Mouse (Mus musculus) heart, postnatal 10 days (tissue): Measurements from ENCODE around the gene Mbtd1. TPM values are rescaled to one million over a fixed set of nuclear protein-coding genes. Genes with fewer than 3 reads are reported as not detected.

Experiments used
- DNase-seq, 2 experiments: peaks; one replicate each; pipeline ENCODE4 v3.0.0; 2021
- intact Hi-C: fragments of 180-260 bp; cut with DNase I; formaldehyde crosslinking; loops from one replicate; pipeline ENCODE4 v1.15.1; 2025
- total RNA-seq, 2 experiments: library from RNA; stranded (reverse); gene quantifications; 2 replicates each; pipeline ENCODE4 v1.2.3; 2021

Gene Mbtd1
- total RNA-seq, 2 experiments from 2014 or later: 31.4 to 36.5 TPM

- no peak for DNase-seq
- intact Hi-C loops: no loop called here
Observed at GRCm38 (mm10) chr11:93984619-93985018, 99.0 kb downstream of the Mbtd1 start.

GRCm38 (mm10) chr11:93985265-93985664 lies 99.6 kb downstream of the Mbtd1 start:
- intact Hi-C loops: no loop called here
- DNase-seq: no peak

- DNase-seq: no peak
- intact Hi-C loops: loop anchor here (1.0 kb wide), 1 partner anchor 10 kb away; no protein-coding TSS in a partner anchor
Observed at GRCm38 (mm10) chr11:93986298-93986697, 100.6 kb downstream of the Mbtd1 start.

- intact Hi-C loops: no loop called here
- no peak for DNase-seq
Observed at GRCm38 (mm10) chr11:93987026-93987425, 101.4 kb downstream of the Mbtd1 start.

- intact Hi-C loops: no loop called here
- DNase-seq: peak; percentile 66 to 71
Observed at GRCm38 (mm10) chr11:93987625-93988327, 102.1 kb downstream of the Mbtd1 start.

- intact Hi-C loops: no loop called here
- peak; percentile 50 to 54 for DNase-seq
Observed at GRCm38 (mm10) chr11:93988328-93989062, 102.8 kb downstream of the Mbtd1 start.

GRCm38 (mm10) chr11:93994531-93994930 lies 108.9 kb downstream of the Mbtd1 start:
- intact Hi-C loops: no loop called here
- peak in 1 of 2 experiments; percentile 9 for DNase-seq

GRCm38 (mm10) chr11:93995111-93995719 lies 109.6 kb downstream of the Mbtd1 start:
- DNase-seq: peak; percentile 92 to 93
- intact Hi-C loops: loop anchor here (5.0 kb wide), 1 partner anchor 108 kb away; the partner anchor contains the start of genes Mbtd1 and Utp18

GRCm38 (mm10) chr11:93995720-93996305 lies 110.2 kb downstream of the Mbtd1 start, which contains the start of gene Spag9:
Spag9 (plus strand) TSS chr11:93996091.
- intact Hi-C loops: loop anchor here (1.0 to 5.0 kb wide), 3 partner anchors 28 to 109 kb away; partner anchors contain the start of genes Gm20390, Mbtd1, Nme1 and Utp18
- DNase-seq: peak; percentile 94 to 96

Other genes with a start within 250 kb of the Mbtd1 start
- gene Utp18, start 86 bp upstream of the Mbtd1 start, total RNA-seq: 10 to 100 TPM; 12.8 to 14.5 TPM
- 1,000 to 10,000 TPM; 1,170 to 1,184 TPM for gene Nme2, start 70.4 kb downstream of the Mbtd1 start, total RNA-seq
- gene Gm20390, start 82.4 kb downstream of the Mbtd1 start, total RNA-seq: 10 to 100 TPM; 29.4 to 39.4 TPM
- gene Nme1, start 82.7 kb downstream of the Mbtd1 start, total RNA-seq: 10 to 100 TPM; 26.3 to 29.0 TPM
- gene Spag9, start 110.2 kb downstream of the Mbtd1 start, total RNA-seq: 100 to 1,000 TPM; 165 TPM